Mouse (Mus musculus): ENCODE measurements around the gene Gm8947.
"Not testable (repeated sequence)": the region's sequence is repeated elsewhere in the genome, so short reads cannot be mapped to it uniquely, and the experiment has no call there.

- not testable (repeated sequence) for TF ChIP-seq EP300, CTCF (IDR thresholded peaks at IDR 0.05; ENCODE audit: low read depth)
Measured at GRCm38 (mm10) chr1:151198120-151198519, 5.9 kb downstream of the Gm8947 start, which contains the start of gene Gm47995.
